Mouse (Mus musculus) limb, embryonic 15.5 days (tissue): ENCODE data around the gene Ccdc150. TPM values are rescaled to one million over a fixed set of nuclear protein-coding genes. Genes with fewer than 3 reads are reported as not detected.
A peak's percentile ranks its signal among the peaks of the same experiment; 100 is the strongest.

Experiments used
- ATAC-seq: fragments of 200-750 bp; cut with Nextera tagmentation; 2 replicates; pipeline ENCODE4 v1.8.0; 2017; ENCODE audit warnings: low read depth, moderate TSS enrichment; ENCODE audit not compliant: insufficient number of reproducible peaks, low FRiP score, low TSS enrichment
- H3K27ac ChIP-seq: fragments of 300-500 bp; sonication (generic); 2 replicates; pipeline ENCODE4 v1.5.1; 2015; ENCODE audit warnings: moderate library complexity, mild to moderate bottlenecking, inconsistent platforms
- H3K27me3 ChIP-seq: fragments of 300-500 bp; sonication (generic); 2 replicates; pipeline ENCODE4 v1.6.1; 2015; ENCODE audit warnings: inconsistent platforms
- H3K36me3 ChIP-seq: fragments of 300-500 bp; sonication (generic); 2 replicates; pipeline ENCODE4 v1.6.1; 2015; ENCODE audit warnings: inconsistent platforms
- H3K4me1 ChIP-seq: fragments of 300-500 bp; sonication (generic); 2 replicates; pipeline ENCODE4 v1.6.1; 2015; ENCODE audit warnings: inconsistent platforms
- H3K4me2 ChIP-seq: fragments of 300-500 bp; sonication (generic); 2 replicates; pipeline ENCODE4 v1.6.1; 2015; ENCODE audit warnings: mild to moderate bottlenecking, inconsistent platforms
- H3K4me3 ChIP-seq: fragments of 300-500 bp; sonication (generic); 2 replicates; pipeline ENCODE4 v1.5.1; 2015; ENCODE audit warnings: mild to moderate bottlenecking, inconsistent platforms
- H3K9ac ChIP-seq: fragments of 300-500 bp; sonication (generic); 2 replicates; pipeline ENCODE4 v1.6.1; 2015; ENCODE audit warnings: inconsistent platforms
- H3K9me3 ChIP-seq: fragments of 300-500 bp; sonication (generic); 2 replicates; pipeline ENCODE4 v1.6.1; 2016; ENCODE audit warnings: inconsistent platforms
- WGBS: fragments of 180-500 bp; shearing (Covaris S2); methylation state at CpG from one replicate; pipeline ENCODE4 v1.1.7; 2015; 5-methylcytosine and 5-hydroxymethylcytosine counted together
- polyA plus RNA-seq: library from polyadenylated mRNA; unstranded; fragments of >200 nt; fragmentation: Nextera tagmentation; extraction: Ambion mirVana; gene quantifications from 2 replicates; pipeline ENCODE4 v1.2.1, GENCODE M21; 2015

Ccdc150 gene
- 0.12 and 0.22 TPM in 2 replicates for polyA plus RNA-seq

GRCm38 (mm10) chr1:54250158-54250866 is at the start of gene Ccdc150:
Gene Ccdc150 (plus strand): TSS chr1:54250683.
- H3K4me1 ChIP-seq, result peaks cover 7% of the 10 kb centered on the region; the same call in 1 of the 2 replicates
- peak within 1 kb of the TSS; percentile 78 for H3K4me2 ChIP-seq
- no peaks in the 10 kb centered on the region for H3K27me3 ChIP-seq
- peak within 1 kb of the TSS; percentile 48; the same call in 1 of the 2 replicates for H3K9ac ChIP-seq
- peak; percentile 99 for ATAC-seq
- WGBS, result 14% methylated on average over 33 of the region's 33 CpGs
- no peaks in the 10 kb centered on the region for H3K9me3 ChIP-seq
- peak within 1 kb of the TSS; percentile 56 for H3K4me3 ChIP-seq
- H3K36me3 ChIP-seq, result no peaks in the 10 kb centered on the region
- 0 out of 2 replicates have a peak within 1 kb of the TSS, but pooled peaks have one; percentile 33 for H3K27ac ChIP-seq

- no peaks in the 10 kb centered on the region for H3K4me1 ChIP-seq
Measured at GRCm38 (mm10) chr1:54220273-54220672, 30.2 kb upstream of the Ccdc150 start.

GRCm38 (mm10) chr1:54242722-54243121 is 7.8 kb upstream of the Ccdc150 start:
- ATAC-seq, result no peak
- H3K36me3 ChIP-seq, result no peaks in the 10 kb centered on the region
- no peaks in the 10 kb centered on the region for H3K27me3 ChIP-seq
- no peaks in the 10 kb centered on the region for H3K4me1 ChIP-seq
- no peak overlapping the region for H3K27ac ChIP-seq
- H3K9me3 ChIP-seq, result no peaks in the 10 kb centered on the region
- H3K4me2 ChIP-seq, result no peak overlapping the region
- H3K4me3 ChIP-seq, result no peak overlapping the region
- no peak overlapping the region for H3K9ac ChIP-seq
- WGBS, result 92% methylated on average over 4 of the region's 4 CpGs

More at GRCm38 (mm10) chr1:54220273-54220672, 30.2 kb upstream of the Ccdc150 start:
- WGBS, result 92% methylated on average over 3 of the region's 3 CpGs
- no peak overlapping the region for H3K4me2 ChIP-seq
- no peaks in the 10 kb centered on the region for H3K36me3 ChIP-seq
- no peak overlapping the region for H3K4me3 ChIP-seq
- H3K9me3 ChIP-seq, result no peaks in the 10 kb centered on the region
- H3K27ac ChIP-seq, result no peak overlapping the region
- no peak overlapping the region for H3K9ac ChIP-seq
- no peak for ATAC-seq
- no peaks in the 10 kb centered on the region for H3K27me3 ChIP-seq

- Histone ChIP-seq H3K27ac (no peak overlapping the region), H3K9me3 (no peaks in the 10 kb centered on the region), H3K4me3 (no peak overlapping the region), H3K36me3 (no peaks in the 10 kb centered on the region), H3K27me3 (no peaks in the 10 kb centered on the region), H3K4me1 (no peaks in the 10 kb centered on the region), H3K9ac (no peak overlapping the region), H3K4me2 (no peak overlapping the region)
- no peak for ATAC-seq
- 60% methylated on average over 3 of the region's 3 CpGs for WGBS
Measured at GRCm38 (mm10) chr1:54275552-54275951, 25.1 kb downstream of the Ccdc150 start.

GRCm38 (mm10) chr1:54279628-54280027 is 29.1 kb downstream of the Ccdc150 start:
- Histone ChIP-seq H3K27me3 (no peaks in the 10 kb centered on the region), H3K9me3 (no peaks in the 10 kb centered on the region), H3K4me2 (no peak overlapping the region), H3K4me1 (no peaks in the 10 kb centered on the region), H3K4me3 (no peak overlapping the region), H3K27ac (no peak overlapping the region), H3K9ac (no peak overlapping the region), H3K36me3 (no peaks in the 10 kb centered on the region)
- WGBS, result 90% methylated on average over 1 of the region's 1 CpGs
- no peak for ATAC-seq

- Histone ChIP-seq H3K9me3 (no peaks in the 10 kb centered on the region), H3K27ac (no peak overlapping the region), H3K4me2 (no peak overlapping the region), H3K36me3 (no peaks in the 10 kb centered on the region), H3K9ac (no peak overlapping the region), H3K4me3 (no peak overlapping the region), H3K4me1 (no peaks in the 10 kb centered on the region), H3K27me3 (no peaks in the 10 kb centered on the region)
- ATAC-seq, result no peak
- WGBS, result 80% methylated on average over 3 of the region's 3 CpGs
Measured at GRCm38 (mm10) chr1:54280651-54281050, 30.2 kb downstream of the Ccdc150 start.

- no peaks in the 10 kb centered on the region for H3K4me1 ChIP-seq
- ATAC-seq, result no peak
- no peak overlapping the region for H3K9ac ChIP-seq
Measured at GRCm38 (mm10) chr1:54306404-54306803, 55.9 kb downstream of the Ccdc150 start.

GRCm38 (mm10) chr1:54326647-54327046 is 76.2 kb downstream of the Ccdc150 start:
- Histone ChIP-seq H3K9me3 (no peaks in the 10 kb centered on the region), H3K36me3 (no peaks in the 10 kb centered on the region), H3K4me1 (no peaks in the 10 kb centered on the region), H3K9ac (no peak overlapping the region), H3K27me3 (no peaks in the 10 kb centered on the region), H3K27ac (no peak overlapping the region), H3K4me3 (no peak overlapping the region), H3K4me2 (no peak overlapping the region)
- 90% methylated on average over 2 of the region's 2 CpGs for WGBS
- no peak for ATAC-seq

More at GRCm38 (mm10) chr1:54306404-54306803, 55.9 kb downstream of the Ccdc150 start:
- H3K9me3 ChIP-seq, result no peaks in the 10 kb centered on the region
- no peak overlapping the region for H3K27ac ChIP-seq
- 68% methylated on average over 2 of the region's 2 CpGs for WGBS
- no peaks in the 10 kb centered on the region for H3K36me3 ChIP-seq
- no peaks in the 10 kb centered on the region for H3K27me3 ChIP-seq
- no peak overlapping the region for H3K4me3 ChIP-seq
- no peak overlapping the region for H3K4me2 ChIP-seq

- Histone ChIP-seq H3K27me3 (no peaks in the 10 kb centered on the region), H3K4me3 (no peak overlapping the region), H3K4me2 (no peak overlapping the region), H3K4me1 (no peaks in the 10 kb centered on the region), H3K36me3 (no peaks in the 10 kb centered on the region), H3K9ac (no peak overlapping the region), H3K9me3 (no peaks in the 10 kb centered on the region), H3K27ac (no peak overlapping the region)
- no peak for ATAC-seq
- 91% methylated on average over 6 of the region's 6 CpGs for WGBS
Measured at GRCm38 (mm10) chr1:54327876-54328545, 77.5 kb downstream of the Ccdc150 start.

GRCm38 (mm10) chr1:54332988-54333387 is 82.5 kb downstream of the Ccdc150 start:
- Histone ChIP-seq H3K4me2 (no peak overlapping the region), H3K27ac (no peak overlapping the region), H3K4me1 (no peaks in the 10 kb centered on the region), H3K9me3 (no peaks in the 10 kb centered on the region), H3K36me3 (no peaks in the 10 kb centered on the region), H3K4me3 (no peak overlapping the region), H3K27me3 (no peaks in the 10 kb centered on the region), H3K9ac (no peak overlapping the region)
- 51% methylated on average over 4 of the region's 4 CpGs for WGBS
- ATAC-seq, result no peak

GRCm38 (mm10) chr1:54354786-54355185 is 104.3 kb downstream of the Ccdc150 start:
- H3K9ac ChIP-seq, result no peak overlapping the region
- H3K9me3 ChIP-seq, result no peaks in the 10 kb centered on the region
- WGBS, result 90% methylated on average over 4 of the region's 4 CpGs
- no peak overlapping the region for H3K27ac ChIP-seq
- ATAC-seq, result no peak
- H3K36me3 ChIP-seq, result no peaks in the 10 kb centered on the region
- no peak overlapping the region for H3K4me2 ChIP-seq
- H3K27me3 ChIP-seq, result no peaks in the 10 kb centered on the region
- H3K4me1 ChIP-seq, result no peaks in the 10 kb centered on the region
- H3K4me3 ChIP-seq, result no peak overlapping the region

- no peaks in the 10 kb centered on the region for H3K4me1 ChIP-seq
- no peak overlapping the region for H3K9ac ChIP-seq
- H3K27ac ChIP-seq, result no peak overlapping the region
- ATAC-seq, result no peak
- H3K4me2 ChIP-seq, result no peak overlapping the region
- H3K27me3 ChIP-seq, result no peaks in the 10 kb centered on the region
- no peak overlapping the region for H3K4me3 ChIP-seq
- H3K9me3 ChIP-seq, result no peaks in the 10 kb centered on the region
- 84% methylated on average over 5 of the region's 5 CpGs for WGBS
- no peaks in the 10 kb centered on the region for H3K36me3 ChIP-seq
Measured at GRCm38 (mm10) chr1:54355485-54355884, 105.0 kb downstream of the Ccdc150 start.
